In genomic region chr6:119402976-119403375, GRCm38 (mm10) we compare ENCODE assay signal across 17 mouse cellular contexts. TPM values are rescaled to one million over a fixed set of nuclear protein-coding genes. Genes with fewer than 3 reads are reported as not detected.
DNase-seq lines count a peak whose midpoint lies in the region; ATAC-seq lines count a peak whose summit lies in the region.
"Had no signal": no experiment of that assay in that cellular context is flagged by ENCODE, and none has a peak within 500 bp of the region (broad histone marks: within the 10 kb centered on the region; RNA-seq: fewer than 3 reads in every experiment).

No protein-coding gene starts in this region.

- peak; percentile 20 for ATAC-seq in CD4-positive, CD25-positive, alpha-beta regulatory T cell, adult 4 months
- peak; percentile 79 for ATAC-seq in common myeloid progenitor, adult 5-6 weeks (replicated peaks; ENCODE audit: low read depth, poor library complexity, severe bottlenecking)
- peak; percentile 57 for ATAC-seq in megakaryocyte progenitor cell, adult 5-6 weeks (replicated peaks; ENCODE audit: poor library complexity)
- ATAC-seq in megakaryocyte-erythroid progenitor cell, adult 5-6 weeks (replicated peaks; ENCODE audit: low FRiP score, low TSS enrichment, poor library complexity, severe bottlenecking) = no peak
- ATAC-seq: forebrain, embryonic 16.5 days; Patski had no signal

- DNase-seq in 3T3-L1 (ENCODE audit: low read depth, low spot score) = peak; percentile 40
- no peak for DNase-seq in heart, postnatal 14 days
- DNase-seq in cerebellum, postnatal 10 days = no peak
- DNase-seq in embryo, embryonic 10 days (ENCODE audit: low spot score) = no peak
- DNase-seq: cerebellum, postnatal 25 days; heart, adult 11 months; kidney, adult 18-20 months; kidney, postnatal 14 days; lung, embryonic 14.5 days; spleen, adult 18-20 months; thymus, postnatal 14 days had no signal

- intact Hi-C loops in heart, postnatal 14 days (cut with DNase I) = no loop called here

RNA-seq across cellular contexts. Expression of gene Adipor2, which starts 14.5 kb away (rescaled TPM):
- polyA plus RNA-seq in CD4-positive, CD25-positive, alpha-beta regulatory T cell, adult 4 months (2017; shearing (Covaris generic)) = 10 to 100 TPM in 1 of 2 experiments, 1 to 10 TPM in 1; 7.7 to 10.3 TPM
- 93.7 and 111 TPM in 2 replicates for total RNA-seq in common myeloid progenitor, adult 5-6 weeks (2017)
- 57.1 and 64.4 TPM in 2 replicates for total RNA-seq in megakaryocyte progenitor cell, adult 5-6 weeks (2015)
- total RNA-seq in megakaryocyte progenitor cell, adult 5-6 weeks (2017) = 71.4 and 85.8 TPM in 2 replicates
- 10 to 100 TPM; 54.8 to 64.1 TPM for total RNA-seq in heart, postnatal 14 days (2021)
- total RNA-seq in megakaryocyte-erythroid progenitor cell, adult 5-6 weeks (2014; fragmentation: Nextera tagmentation) = 34.1 and 37.1 TPM in 2 replicates
- 65.9 and 73.1 TPM in 2 replicates for total RNA-seq in megakaryocyte-erythroid progenitor cell, adult 5-6 weeks (2017)
